Mouse (Mus musculus): Measurements from ENCODE around the gene Vmn1r28.
"Not testable (repeated sequence)": the region's sequence is repeated elsewhere in the genome, so short reads cannot be mapped to it uniquely, and the experiment has no call there.

The Vmn1r28 gene

GRCm38 (mm10) chr6:58261737-58262136 is at the start of gene Vmn1r28:
TSS of gene Vmn1r28 (plus strand) at chr6:58262037.
- no peak for DNase-seq (ENCODE audit: low spot score)

- no peak for DNase-seq (ENCODE audit: low spot score)
These were observed 45.7 kb upstream of the Vmn1r28 start for GRCm38 (mm10) chr6:58216119-58216518.

GRCm38 (mm10) chr6:58218721-58219120 is 43.1 kb upstream of the Vmn1r28 start, which contains the start of gene Vmn1r27:
TSS of gene Vmn1r27 (minus strand) at chr6:58218821.
- no peak for DNase-seq (ENCODE audit: low spot score)

GRCm38 (mm10) chr6:58279661-58280060 is 17.8 kb downstream of the Vmn1r28 start:
- DNase-seq (ENCODE audit: low spot score), result not testable (repeated sequence)

- DNase-seq (ENCODE audit: low spot score), result no peak
These were observed 30.4 kb downstream of the Vmn1r28 start for GRCm38 (mm10) chr6:58292201-58292600.

GRCm38 (mm10) chr6:58298511-58298910 is 36.7 kb downstream of the Vmn1r28 start:
- not testable (repeated sequence) for DNase-seq (ENCODE audit: low spot score)

- no peak for DNase-seq (ENCODE audit: low spot score)
These were observed 39.4 kb downstream of the Vmn1r28 start, which contains the start of gene Vmn1r29 for GRCm38 (mm10) chr6:58301249-58301648. TSS of gene Vmn1r29 (plus strand) at chr6:58301549.

Data from urinary bladder, postnatal 10 days (tissue).